Mouse (Mus musculus): ENCODE data around the gene Mok.

GRCm38 (mm10) chr12:110840348-110841198, at the start of gene Mok:
- TF ChIP-seq CTCF (IDR thresholded peaks at IDR 0.05; ENCODE audit: low read depth, low read length) = no peak
- TF ChIP-seq POLR2A (IDR thresholded peaks at IDR 0.05; ENCODE audit: borderline replicate concordance, low read depth, low read length) = no peak

All from bone marrow macrophage, adult 2 months (primary cell).